Mouse (Mus musculus): Measurements from ENCODE around the gene Rnaseh2c. TPM values are rescaled to one million over a fixed set of nuclear protein-coding genes. Genes with fewer than 3 reads are reported as not detected.

The Rnaseh2c gene
- polyA plus RNA-seq, 1 experiment from 2014 or later: 64.7 TPM

GRCm38 (mm10) chr19:5566316-5566715 is 35.4 kb upstream of the Rnaseh2c start:
- DNase-seq (ENCODE audit: low spot score) (no peak), ATAC-seq (ENCODE audit: low FRiP score, low TSS enrichment) (no peak)
- Histone ChIP-seq H3K27ac (replicated peaks) (no peak overlapping the region), H3K4me1 (replicated peaks; ENCODE audit: control insufficient read depth, insufficient read depth) (peaks cover 8% of the 10 kb centered on the region; the same call in 1 of the 2 replicates), H3K9ac (ENCODE audit: low read length) (no peak overlapping the region), H3K9me3 (ENCODE audit: control insufficient read depth, low read length) (no peaks in the 10 kb centered on the region), H3K4me3 (ENCODE audit: low read depth, low read length) (no peak overlapping the region), H3K27me3 (ENCODE audit: control insufficient read depth, insufficient read depth, low read length) (no peaks in the 10 kb centered on the region), H3K36me3 (ENCODE audit: control insufficient read depth, insufficient read depth, low read length) (peaks cover 15% of the 10 kb centered on the region), H3K4me2 (replicated peaks; ENCODE audit: low read depth) (no peak overlapping the region)
- TF ChIP-seq EP300 (optimal IDR thresholded peaks at IDR 0.05) (no peak), CTCF (IDR thresholded peaks at IDR 0.05; ENCODE audit: low read depth) (no peak)
- 54% methylated on average over 5 of the region's 5 CpGs for WGBS

- Histone ChIP-seq H3K4me3 (ENCODE audit: low read depth, low read length) (peak overlapping the region; percentile 71), H3K36me3 (ENCODE audit: control insufficient read depth, insufficient read depth, low read length) (peaks cover 15% of the 10 kb centered on the region), H3K27ac (replicated peaks) (peak overlapping the region; percentile 92), H3K4me1 (replicated peaks; ENCODE audit: control insufficient read depth, insufficient read depth) (peaks cover 8% of the 10 kb centered on the region; the same call in 1 of the 2 replicates), H3K4me2 (replicated peaks; ENCODE audit: low read depth) (peak overlapping the region; percentile 97), H3K9me3 (ENCODE audit: control insufficient read depth, low read length) (no peaks in the 10 kb centered on the region), H3K27me3 (ENCODE audit: control insufficient read depth, insufficient read depth, low read length) (no peaks in the 10 kb centered on the region), H3K9ac (ENCODE audit: low read length) (peak overlapping the region; percentile 71)
- DNase-seq (ENCODE audit: low spot score): no peak
- no peak for TF ChIP-seq EP300 (optimal IDR thresholded peaks at IDR 0.05)
- no peak for TF ChIP-seq CTCF (IDR thresholded peaks at IDR 0.05; ENCODE audit: low read depth)
- ATAC-seq (ENCODE audit: low FRiP score, low TSS enrichment): peak; percentile 18; the same call in 1 of the 2 replicates
- 2% methylated on average over 26 of the region's 26 CpGs for WGBS
These were observed 34.5 kb upstream of the Rnaseh2c start for GRCm38 (mm10) chr19:5567180-5567533.

GRCm38 (mm10) chr19:5567534-5568469 is 33.9 kb upstream of the Rnaseh2c start, which contains the start of gene Ap5b1:
Ap5b1 (plus strand) TSS chr19:5568025.
- Histone ChIP-seq H3K4me1 (replicated peaks; ENCODE audit: control insufficient read depth, insufficient read depth) (peaks cover 8% of the 10 kb centered on the region; the same call in 1 of the 2 replicates), H3K4me3 (ENCODE audit: low read depth, low read length) (peak within 1 kb of the TSS; percentile 71), H3K27ac (replicated peaks) (peak within 1 kb of the TSS; percentile 92), H3K27me3 (ENCODE audit: control insufficient read depth, insufficient read depth, low read length) (no peaks in the 10 kb centered on the region), H3K9me3 (ENCODE audit: control insufficient read depth, low read length) (no peaks in the 10 kb centered on the region), H3K36me3 (ENCODE audit: control insufficient read depth, insufficient read depth, low read length) (peaks cover 15% of the 10 kb centered on the region), H3K4me2 (replicated peaks; ENCODE audit: low read depth) (peak within 1 kb of the TSS; percentile 97), H3K9ac (ENCODE audit: low read length) (peak within 1 kb of the TSS; percentile 71)
- under 1% methylated on average over 84 of the region's 102 CpGs for WGBS
- peak; percentile 92 for DNase-seq (ENCODE audit: low spot score)
- TF ChIP-seq CTCF (IDR thresholded peaks at IDR 0.05; ENCODE audit: low read depth) (peak; percentile 98), EP300 (optimal IDR thresholded peaks at IDR 0.05) (peak; percentile 21)
- peak; percentile 91 for ATAC-seq (ENCODE audit: low FRiP score, low TSS enrichment)

- Histone ChIP-seq H3K27ac (replicated peaks) (peak overlapping the region; percentile 92), H3K4me2 (replicated peaks; ENCODE audit: low read depth) (peak overlapping the region; percentile 97), H3K27me3 (ENCODE audit: control insufficient read depth, insufficient read depth, low read length) (no peaks in the 10 kb centered on the region), H3K4me1 (replicated peaks; ENCODE audit: control insufficient read depth, insufficient read depth) (peaks cover 8% of the 10 kb centered on the region; the same call in 1 of the 2 replicates), H3K9me3 (ENCODE audit: control insufficient read depth, low read length) (no peaks in the 10 kb centered on the region), H3K4me3 (ENCODE audit: low read depth, low read length) (peak overlapping the region; percentile 71), H3K9ac (ENCODE audit: low read length) (peak overlapping the region; percentile 71), H3K36me3 (ENCODE audit: control insufficient read depth, insufficient read depth, low read length) (peaks cover 15% of the 10 kb centered on the region)
- WGBS: 7% methylated on average over 27 of the region's 27 CpGs
- peak; percentile 85 for DNase-seq (ENCODE audit: low spot score)
- no peak for TF ChIP-seq EP300 (optimal IDR thresholded peaks at IDR 0.05)
- peak; percentile 94 for TF ChIP-seq CTCF (IDR thresholded peaks at IDR 0.05; ENCODE audit: low read depth)
- ATAC-seq (ENCODE audit: low FRiP score, low TSS enrichment): peak; percentile 33
These were observed 33.1 kb upstream of the Rnaseh2c start for GRCm38 (mm10) chr19:5568470-5569140.

DNA sequence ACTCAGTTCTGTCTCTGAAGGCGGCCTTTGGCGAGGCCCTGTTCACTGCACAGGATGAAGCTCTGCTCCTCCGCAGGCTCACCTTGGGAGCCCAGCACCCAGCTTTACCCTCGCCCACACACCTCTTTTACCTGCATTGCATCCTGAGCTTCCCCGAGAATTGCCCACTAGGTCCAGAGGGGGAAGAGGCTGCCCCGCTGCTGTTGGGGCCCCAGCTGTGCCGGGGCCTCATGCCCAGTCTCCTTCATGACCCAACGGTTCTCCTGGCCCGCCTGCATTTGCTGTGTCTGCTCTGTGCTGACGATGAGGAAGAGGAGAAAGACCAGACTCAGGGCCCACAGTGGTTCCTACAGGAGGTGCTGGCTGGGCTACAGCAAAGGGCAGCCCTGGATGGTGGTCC is 32.2 kb upstream of the Rnaseh2c start:
- H3K9ac ChIP-seq (ENCODE audit: low read length): no peak overlapping the region
- H3K4me1 ChIP-seq (replicated peaks; ENCODE audit: control insufficient read depth, insufficient read depth): peaks cover 8% of the 10 kb centered on the region; the same call in 1 of the 2 replicates
- H3K4me3 ChIP-seq (ENCODE audit: low read depth, low read length): no peak overlapping the region
- TF ChIP-seq CTCF (IDR thresholded peaks at IDR 0.05; ENCODE audit: low read depth) (no peak), EP300 (optimal IDR thresholded peaks at IDR 0.05) (no peak)
- no peak overlapping the region for H3K27ac ChIP-seq (replicated peaks)
- no peaks in the 10 kb centered on the region for H3K9me3 ChIP-seq (ENCODE audit: control insufficient read depth, low read length)
- ATAC-seq (ENCODE audit: low FRiP score, low TSS enrichment) (no peak), DNase-seq (ENCODE audit: low spot score) (no peak)
- peaks cover 15% of the 10 kb centered on the region for H3K36me3 ChIP-seq (ENCODE audit: control insufficient read depth, insufficient read depth, low read length)
- WGBS: 86% methylated on average over 10 of the region's 10 CpGs
- H3K27me3 ChIP-seq (ENCODE audit: control insufficient read depth, insufficient read depth, low read length): no peaks in the 10 kb centered on the region
- H3K4me2 ChIP-seq (replicated peaks; ENCODE audit: low read depth): no peak overlapping the region
